Comparison of ENCODE assay signal across 25 mouse cellular contexts in genomic region chrX:48191261-48191660, GRCm38 (mm10).
"Had no signal": no experiment of that assay in that cellular context is flagged by ENCODE, and none has a peak within 500 bp of the region (broad histone marks: within the 10 kb centered on the region; RNA-seq: fewer than 3 reads in every experiment).

No protein-coding gene starts in this region.

- ATAC-seq: forebrain, embryonic 16.5 days; hindbrain, postnatal 0 days; intestine, embryonic 16.5 days had no signal

- H3K9me3 ChIP-seq: heart, embryonic 13.5 days; heart, embryonic 15.5 days; hindbrain, embryonic 13.5 days; hindbrain, embryonic 15.5 days; kidney, embryonic 15.5 days; limb, embryonic 13.5 days had no signal

- H3K4me2 ChIP-seq: heart, embryonic 11.5 days; heart, embryonic 13.5 days; heart, embryonic 15.5 days; hindbrain, embryonic 13.5 days; hindbrain, embryonic 15.5 days; kidney, embryonic 15.5 days; limb, embryonic 13.5 days had no signal

- H3K9ac ChIP-seq: heart, embryonic 13.5 days; heart, embryonic 15.5 days; hindbrain, embryonic 13.5 days; hindbrain, embryonic 15.5 days; kidney, embryonic 15.5 days; limb, embryonic 13.5 days had no signal

- H3K27ac ChIP-seq: gastrocnemius, adult 2 months; heart, adult 2 months; heart, embryonic 13.5 days; heart, embryonic 15.5 days; hindbrain, embryonic 13.5 days; hindbrain, embryonic 15.5 days; hindbrain, postnatal 0 days; kidney, embryonic 15.5 days; kidney, postnatal 0 days; limb, embryonic 13.5 days had no signal

- H3K27me3 ChIP-seq: heart, embryonic 13.5 days; heart, embryonic 15.5 days; hindbrain, embryonic 13.5 days; hindbrain, embryonic 15.5 days; kidney, embryonic 15.5 days; limb, embryonic 13.5 days had no signal

- H3K4me3 ChIP-seq: gastrocnemius, adult 2 months; heart, adult 2 months; heart, embryonic 13.5 days; heart, embryonic 15.5 days; hindbrain, embryonic 13.5 days; hindbrain, embryonic 15.5 days; kidney, embryonic 15.5 days; limb, embryonic 13.5 days had no signal

- DNase-seq: gastrocnemius, adult 2 months; gastrocnemius, postnatal 10 days; gastrocnemius, postnatal 25 days; heart, adult 2 months; heart, postnatal 14 days; heart, postnatal 36 days; kidney, adult 11 months; kidney, adult 2 months; kidney, adult 9 months; kidney, postnatal 14 days; kidney, postnatal 36 days; layer of hippocampus, adult 9-11 months; layer of hippocampus, postnatal 36 days; left cerebral cortex, postnatal 4 days had no signal

- H3K4me1 ChIP-seq: hindbrain, embryonic 13.5 days; hindbrain, embryonic 15.5 days; kidney, embryonic 15.5 days; limb, embryonic 13.5 days had no signal
